Mouse (Mus musculus) gastrocnemius, postnatal 25 days (tissue): ENCODE measurements around the gene Gm49355. TPM values are rescaled to one million over a fixed set of nuclear protein-coding genes. Genes with fewer than 3 reads are reported as not detected.
"Not testable (repeated sequence)": the region's sequence is repeated elsewhere in the genome, so short reads cannot be mapped to it uniquely, and the experiment has no call there.

ENCODE experiments used
- DNase-seq: peaks from one replicate; pipeline ENCODE4 v3.0.0; 2022
- long read RNA-seq, 2 experiments: library from polyadenylated mRNA; stranded (forward); transcript quantifications; one replicate each; pipeline ENCODE4 v2.0.0; 2021
- total RNA-seq, 2 experiments: library from RNA; stranded (reverse); gene quantifications; 1 replicate in 1 of 2; 2 replicates in 1 of 2; pipeline ENCODE4 v1.2.3; 2021

Gm49355 gene
- under 1 TPM in 1 of 2 experiments, not detected in 1; 0.10 TPM for total RNA-seq
- long read RNA-seq, experiment 1 = 0 reads
- long read RNA-seq, experiment 2 = 0 reads

DNA sequence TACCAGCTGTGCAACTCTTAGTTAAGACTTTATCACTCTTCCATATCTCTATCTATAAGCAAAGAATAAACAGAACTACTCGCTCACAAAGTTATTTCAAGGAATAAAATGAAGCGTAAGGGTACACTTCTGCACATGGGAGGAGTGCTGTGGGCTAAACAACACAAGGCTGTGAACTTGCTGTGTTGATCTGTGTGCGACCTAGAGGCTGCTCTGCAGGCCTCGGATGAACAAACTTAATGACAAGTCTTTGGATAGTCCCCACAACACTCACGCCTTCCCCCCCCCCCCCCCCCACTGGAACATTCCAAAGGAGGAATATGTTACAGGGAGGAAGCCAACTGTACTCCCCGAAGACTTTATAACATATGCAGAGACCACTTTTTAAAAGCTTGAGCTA is at the start of gene Gm49355:
TSS of gene Gm49355 (plus strand) at position 336 of the 400 bp plus-strand sequence.
- no peak for DNase-seq

- no peak for DNase-seq
These were observed 40.0 kb upstream of the Gm49355 start for GRCm38 (mm10) chr14:12243726-12244125.

- no peak for DNase-seq
These were observed 7.7 kb upstream of the Gm49355 start for GRCm38 (mm10) chr14:12276031-12276430.

DNA sequence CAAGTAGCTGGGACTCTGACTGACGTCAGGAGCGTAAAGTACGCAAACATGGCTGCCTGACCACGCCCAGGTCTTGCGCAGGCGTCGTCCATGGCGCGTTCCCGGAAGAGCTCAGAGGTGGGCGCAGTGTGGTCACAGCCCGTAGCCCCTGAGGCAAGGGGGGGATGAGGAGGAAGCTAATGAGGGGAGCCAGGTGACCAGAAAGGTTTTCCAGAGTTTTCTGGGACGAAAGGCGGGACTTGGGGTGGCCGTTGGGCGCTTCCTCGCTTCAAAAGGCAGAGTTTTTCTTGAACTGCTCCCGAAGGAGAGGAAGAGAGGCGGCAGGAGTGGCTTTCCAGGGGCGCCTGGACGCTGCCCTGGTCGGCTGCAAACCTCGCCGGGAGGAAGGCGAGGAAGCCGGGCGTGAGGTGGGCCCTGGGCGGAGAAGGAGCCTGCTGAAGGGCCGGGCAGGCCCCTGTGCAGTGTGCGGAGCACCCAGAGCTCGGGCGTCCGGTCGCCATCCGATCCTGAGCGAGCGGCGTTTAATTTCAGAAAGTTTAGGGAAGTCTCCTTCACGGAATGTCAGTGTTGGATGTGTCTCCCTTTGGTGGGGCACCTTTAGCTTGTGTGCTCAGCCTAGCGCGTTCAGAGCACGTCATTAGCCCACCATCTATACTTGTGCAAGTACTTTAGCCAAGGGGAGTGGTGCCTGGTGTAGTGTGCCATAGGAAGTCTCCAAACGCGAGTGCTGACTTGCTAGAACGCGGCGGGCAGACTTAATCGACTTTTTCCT is 551 bp downstream of the Gm49355 start, which contains the start of gene 3830406C13Rik:
TSS of gene 3830406C13Rik (plus strand) at position 33 of the 772 bp plus-strand sequence.
- peak; percentile 79 for DNase-seq

GRCm38 (mm10) chr14:12289747-12290146 is 6.0 kb downstream of the Gm49355 start:
- not testable (repeated sequence) for DNase-seq

GRCm38 (mm10) chr14:12296391-12296790 is 12.6 kb downstream of the Gm49355 start:
- no peak for DNase-seq

GRCm38 (mm10) chr14:12299171-12299570 is 15.4 kb downstream of the Gm49355 start:
- DNase-seq = no peak

GRCm38 (mm10) chr14:12299654-12300053 is 15.9 kb downstream of the Gm49355 start:
- no peak for DNase-seq

DNA sequence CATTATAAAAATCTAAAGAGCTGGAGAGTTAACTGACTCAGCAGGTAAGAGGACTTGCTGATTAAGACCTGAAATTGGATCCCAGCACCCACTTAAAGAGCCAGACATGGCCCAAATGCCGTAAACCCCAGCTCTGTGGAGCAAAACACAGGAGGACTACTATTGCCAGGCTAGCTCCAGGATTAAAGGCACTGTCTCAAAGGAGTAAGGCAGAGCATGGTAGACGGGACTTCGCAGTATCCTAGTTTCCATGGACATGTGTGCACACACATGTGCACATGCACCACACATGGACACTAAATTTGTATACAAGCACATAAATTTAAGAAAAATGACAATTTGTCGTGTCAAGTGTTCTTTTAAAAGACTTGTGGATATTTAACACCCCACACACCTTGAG is 16.5 kb downstream of the Gm49355 start:
- DNase-seq = no peak

GRCm38 (mm10) chr14:12300677-12301076 is 16.9 kb downstream of the Gm49355 start:
- no peak for DNase-seq

DNA sequence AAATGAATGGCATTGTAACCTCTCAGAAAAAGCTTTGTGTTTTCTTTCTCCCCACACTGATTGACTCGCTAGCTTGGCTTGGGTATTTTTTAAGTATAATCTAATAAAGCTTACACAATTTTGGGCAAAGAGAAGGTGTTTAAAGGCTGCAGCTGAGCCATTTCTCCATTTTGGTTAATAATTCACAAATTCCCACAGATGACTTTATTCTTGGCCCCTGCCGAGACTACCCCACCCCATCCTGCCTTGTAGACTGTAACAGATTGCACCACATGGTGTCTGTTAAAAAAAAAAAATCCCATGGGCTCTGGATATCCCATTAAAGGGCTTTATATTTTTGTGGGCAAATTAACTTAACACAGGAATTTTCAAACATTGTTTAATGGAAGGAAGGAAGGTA is 19.3 kb downstream of the Gm49355 start:
- DNase-seq = no peak

DNA sequence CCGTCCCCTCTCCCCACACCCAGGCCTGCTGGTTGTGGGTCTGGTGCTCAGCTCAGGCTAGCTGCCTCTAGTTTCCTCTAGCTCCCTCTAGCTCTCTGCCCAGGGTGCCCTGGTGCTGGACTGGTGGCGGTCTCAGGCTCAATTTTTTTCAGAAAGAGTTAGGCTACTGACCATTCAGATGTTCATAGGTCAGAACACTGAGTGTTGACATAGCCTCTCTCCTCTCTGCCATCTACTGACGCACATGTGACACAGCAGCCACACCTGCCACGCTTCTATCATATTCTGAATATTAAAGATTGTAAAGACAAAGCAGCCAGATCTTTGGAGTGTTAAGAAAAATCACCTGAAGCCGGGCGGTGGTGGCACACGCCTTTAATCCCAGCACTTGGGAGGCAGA is 49.8 kb downstream of the Gm49355 start:
- no peak for DNase-seq

GRCm38 (mm10) chr14:12334925-12335324 is 51.1 kb downstream of the Gm49355 start:
- DNase-seq = no peak

DNA sequence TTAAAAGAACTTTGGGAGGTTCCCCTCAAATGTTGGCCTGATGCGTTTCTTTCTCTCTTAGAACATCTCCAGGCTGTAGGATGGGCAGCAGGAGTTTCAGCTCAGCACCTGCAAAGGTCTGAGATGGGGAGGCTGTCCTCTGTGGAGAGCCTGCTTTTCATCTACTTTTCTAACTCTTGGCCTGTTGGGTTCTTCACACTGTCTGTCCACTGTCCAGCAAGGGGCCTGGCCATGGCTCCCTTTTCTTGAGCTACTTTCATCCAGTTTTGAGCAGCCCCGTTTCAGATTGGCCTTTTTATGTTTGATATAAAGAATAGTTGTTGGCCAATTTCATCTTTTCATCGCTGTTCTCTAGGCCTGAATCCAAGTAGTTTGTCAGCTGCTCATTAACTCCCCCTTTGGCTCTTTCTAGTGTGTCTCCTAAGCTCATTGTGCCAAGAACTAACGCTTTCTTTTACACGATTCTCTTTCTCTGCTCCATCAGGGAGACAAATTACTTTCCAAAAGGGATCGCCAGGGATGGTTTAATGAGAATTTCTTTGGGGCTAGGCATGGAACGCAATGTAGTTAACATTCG is 53.7 kb downstream of the Gm49355 start:
- no peak for DNase-seq

DNA sequence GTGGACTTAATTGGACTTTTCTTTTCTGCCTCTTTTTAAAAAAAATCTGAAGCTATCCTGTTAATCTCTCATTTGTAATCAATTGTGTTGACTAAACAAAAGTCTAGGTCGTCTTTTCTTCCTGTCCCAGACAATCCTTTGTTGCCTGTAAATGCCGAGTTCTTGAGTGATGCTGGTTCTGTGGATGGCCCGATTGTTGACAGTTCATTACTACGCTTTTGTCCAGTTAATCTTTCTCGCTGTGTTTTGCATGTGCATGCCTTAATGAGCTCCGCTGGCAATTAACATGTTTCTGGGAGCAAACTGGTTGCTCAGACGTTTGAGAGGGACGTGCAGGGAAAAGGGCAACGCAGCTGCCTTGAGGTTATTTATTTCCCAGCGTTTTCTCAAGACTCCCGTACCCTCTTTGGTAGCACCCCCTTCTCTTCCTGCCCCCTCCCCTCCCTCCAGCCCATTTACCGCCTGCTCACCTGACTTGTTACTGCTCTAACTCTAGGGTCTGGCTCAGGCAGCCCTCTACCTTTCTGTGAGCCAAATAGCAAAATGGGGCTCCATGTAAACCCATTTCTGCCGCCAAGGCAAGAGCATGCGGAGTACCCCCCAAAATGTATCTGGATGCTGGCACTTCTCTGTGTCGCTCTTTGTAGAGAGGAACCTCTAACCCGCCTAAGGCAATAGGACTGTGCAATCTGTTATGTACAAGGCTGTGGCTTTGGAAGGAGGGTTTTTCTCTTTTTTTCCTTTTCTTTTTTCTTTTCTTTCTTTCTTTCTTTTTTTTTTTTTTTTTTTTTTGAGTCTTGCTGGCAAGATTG is 54.4 kb downstream of the Gm49355 start:
- DNase-seq = no peak

- no peak for DNase-seq
These were observed 55.2 kb downstream of the Gm49355 start for GRCm38 (mm10) chr14:12338811-12339565.

DNA sequence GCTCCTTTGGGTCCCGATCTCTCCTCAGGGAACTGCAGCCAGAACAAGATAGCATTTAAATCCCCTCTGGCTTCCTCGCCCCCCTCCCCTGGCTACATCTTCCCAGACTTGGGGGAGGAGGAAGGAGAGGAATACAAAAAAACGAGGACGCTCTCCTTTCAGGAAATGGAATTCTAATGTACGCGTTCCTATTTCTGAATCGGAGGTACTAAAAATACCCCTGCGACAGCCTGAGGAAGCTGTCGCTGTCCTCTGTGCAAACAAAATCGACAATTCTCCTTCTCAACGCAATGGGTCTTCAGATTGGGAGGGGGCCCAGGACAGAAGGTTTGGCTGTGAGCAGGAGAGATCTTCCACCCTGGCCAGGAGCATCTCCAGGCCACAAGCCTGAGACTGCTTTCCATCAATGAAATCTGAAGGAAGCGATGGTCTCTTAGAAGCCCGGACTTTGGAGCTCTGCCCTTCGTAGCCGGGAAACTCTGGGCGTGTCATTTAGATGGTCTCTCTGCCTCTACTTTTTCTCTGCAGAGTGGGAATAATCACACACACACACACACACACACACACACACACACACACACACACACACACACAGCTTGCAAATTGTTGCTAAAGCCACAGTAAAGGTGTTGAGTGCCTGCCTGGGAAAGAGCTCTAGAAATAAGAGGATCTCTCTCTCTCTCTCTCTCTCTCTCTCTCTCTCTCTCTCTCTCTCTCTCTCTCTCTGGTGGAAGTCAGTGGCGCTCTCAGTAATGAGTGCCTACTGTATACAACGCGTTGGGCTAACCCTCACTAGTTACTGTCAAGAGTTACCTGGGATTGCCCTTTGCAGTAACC is 56.7 kb downstream of the Gm49355 start:
- DNase-seq = no peak

GRCm38 (mm10) chr14:12341075-12341788 is 57.5 kb downstream of the Gm49355 start:
- DNase-seq = no peak

DNA sequence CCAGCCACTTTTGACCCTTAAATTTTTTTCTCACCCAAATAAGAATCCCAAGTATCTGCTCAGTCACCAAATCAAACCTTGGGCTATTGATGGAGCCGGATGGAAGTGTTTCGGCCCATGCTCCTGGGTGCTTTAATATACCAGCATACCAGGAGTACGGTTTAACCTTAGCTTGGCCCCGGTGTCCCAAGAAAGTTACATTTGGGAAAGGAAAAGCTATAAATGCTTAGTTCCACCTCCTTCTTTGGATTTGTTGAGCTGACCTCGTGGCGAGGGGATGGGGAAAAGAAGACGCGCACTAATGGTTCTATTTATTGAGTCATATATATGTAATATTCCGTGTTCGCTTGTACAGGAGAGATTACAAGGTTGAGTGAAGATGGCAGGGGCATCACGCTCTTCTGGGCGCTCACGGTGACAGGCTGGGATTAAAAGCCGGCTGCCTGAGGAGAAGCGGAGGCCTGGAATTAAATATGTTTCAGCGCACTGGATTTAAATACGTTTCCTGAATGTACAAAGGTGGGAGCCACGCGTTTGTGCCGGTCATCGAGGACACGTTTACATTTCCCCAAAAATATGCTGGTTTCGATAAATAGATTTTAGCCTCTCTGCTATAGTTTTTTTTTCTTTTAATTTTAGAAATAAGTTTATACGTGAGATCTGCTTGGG is 58.1 kb downstream of the Gm49355 start:
- DNase-seq = no peak
